Mouse (Mus musculus) liver, adult 2 months (tissue): ENCODE measurements at regions not wholly inside any gene's neighbourhood (a gene's known extent, or its start where the extent isn't known, plus 50 kb on each side); places are given as distances from the start of the nearest gene placed in this dataset.

ENCODE experiments used
- CTCF ChIP-seq: fragments of 200-500 bp; IDR thresholded peaks from 2 replicates; pipeline ENCODE4 v1.5.1; 2011; ENCODE audit warnings: low read depth, low read length, control low read depth
- POLR2A ChIP-seq: fragments of 200-500 bp; IDR thresholded peaks from 2 replicates; pipeline ENCODE4 v1.6.1; 2011; ENCODE audit warnings: low read length, control low read depth; ENCODE audit not compliant: insufficient read depth; ENCODE audit errors: extremely low read depth

- TF ChIP-seq CTCF (no peak), POLR2A (no peak)
Measured at GRCm38 (mm10) chr13:71372701-71373685, 531.4 kb upstream of the Adamts16 start.
